ENCODE assay signal across 17 mouse cellular contexts in genomic region chr10:75625920-75626319, GRCm38 (mm10).
"Had no signal": no experiment of that assay in that cellular context is flagged by ENCODE, and none has a peak within 500 bp of the region (broad histone marks: within the 10 kb centered on the region; RNA-seq: fewer than 3 reads in every experiment).

No protein-coding gene starts in this region.

- H3K36me3 ChIP-seq: midbrain, embryonic 10.5 days; midbrain, embryonic 13.5 days; neural tube, embryonic 13.5 days; neural tube, embryonic 15.5 days had no signal

- H3K9me3 ChIP-seq: midbrain, embryonic 10.5 days; midbrain, embryonic 13.5 days; neural tube, embryonic 13.5 days; neural tube, embryonic 15.5 days had no signal

- H3K4me2 ChIP-seq: lung, embryonic 14.5 days; midbrain, embryonic 13.5 days; neural tube, embryonic 13.5 days; neural tube, embryonic 15.5 days had no signal

- H3K4me1 ChIP-seq: midbrain, embryonic 10.5 days; midbrain, embryonic 13.5 days; neural tube, embryonic 13.5 days; neural tube, embryonic 15.5 days had no signal

- H3K27me3 ChIP-seq: midbrain, embryonic 13.5 days; neural tube, embryonic 13.5 days; neural tube, embryonic 15.5 days had no signal

- H3K4me3 ChIP-seq: midbrain, embryonic 10.5 days; midbrain, embryonic 13.5 days; myocyte; neural tube, embryonic 13.5 days; neural tube, embryonic 15.5 days had no signal

- H3K27ac ChIP-seq: liver, embryonic 14.5 days; midbrain, embryonic 10.5 days; midbrain, embryonic 13.5 days; neural tube, embryonic 13.5 days; neural tube, embryonic 15.5 days had no signal

- DNase-seq: lung, embryonic 14.5 days; lung, postnatal 10 days; lung, postnatal 4 days; right cerebral cortex, adult 18-20 months; right cerebral cortex, postnatal 25 days; right cerebral cortex, postnatal 4 days; spleen, adult 18-20 months; thymus, adult 18-20 months; thymus, postnatal 14 days; thymus, postnatal 36 days had no signal

- ATAC-seq: midbrain, embryonic 13.5 days; midbrain, embryonic 16.5 days had no signal

- H3K9ac ChIP-seq: liver, embryonic 14.5 days; lung, embryonic 14.5 days; midbrain, embryonic 13.5 days; neural tube, embryonic 13.5 days; neural tube, embryonic 15.5 days had no signal
